Mouse (Mus musculus): Measurements from ENCODE around the gene Psmd6. TPM values are rescaled to one million over a fixed set of nuclear protein-coding genes. Genes with fewer than 3 reads are reported as not detected.
A peak's percentile ranks its signal among the peaks of the same experiment; 100 is the strongest.

Psmd6 gene
- total and polyA plus RNA-seq, 3 experiments = 129 to 307 (median 244) TPM

DNA sequence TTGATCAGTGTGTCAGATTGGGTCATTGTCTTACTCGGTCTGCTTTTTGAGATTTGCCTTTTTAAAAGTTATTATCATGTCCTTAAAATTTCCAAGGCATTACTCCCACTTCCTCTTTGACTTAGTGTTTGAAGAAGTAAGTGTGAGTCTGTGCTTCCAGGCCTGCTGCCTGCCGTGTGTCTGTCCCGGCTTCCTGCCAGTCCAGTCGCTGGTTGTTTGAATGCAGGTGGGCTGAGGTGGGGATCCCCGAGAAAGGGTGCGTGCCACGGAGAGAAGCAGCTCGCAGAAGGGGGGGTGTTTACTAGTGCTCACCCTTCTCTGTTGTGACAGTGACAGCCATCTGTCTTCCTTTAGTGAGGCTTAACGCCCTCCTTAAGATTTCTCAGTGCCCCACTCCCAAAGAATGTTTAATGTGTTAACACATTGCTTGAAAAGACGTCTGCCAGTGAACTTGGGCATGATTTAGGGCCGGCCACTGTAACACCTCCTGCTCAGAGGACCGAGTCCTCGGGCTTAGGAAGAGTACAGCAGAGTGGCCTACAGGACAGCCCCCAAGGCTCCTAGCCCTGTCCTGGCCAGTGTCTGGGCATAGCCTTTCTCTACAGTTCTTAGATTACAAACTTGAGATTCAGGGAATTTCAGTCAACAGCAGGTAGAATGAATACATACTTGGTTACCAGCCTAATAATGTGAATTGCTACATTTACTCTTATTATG lies 16.4 kb downstream of the Psmd6 start:
- Histone ChIP-seq H3K4me2 (ENCODE audit: insufficient read depth, low read depth, poor library complexity, severe bottlenecking) (no peak overlapping the region), H3K27me3 (replicated peaks) (no peaks in the 10 kb centered on the region), H3K9ac (ENCODE audit: insufficient read depth, low read depth) (no peak overlapping the region), H3K36me3 (replicated peaks in 1 of 2; ENCODE audit: control insufficient read depth in 1 of 2, insufficient read depth in 1 of 2, low read length in 1 of 2) (peaks cover 17 to 48% of the 10 kb centered on the region in 2 experiments), H3K4me1 (ENCODE audit: control insufficient read depth in 1 of 2, insufficient read depth in 2 of 2) (peaks cover 0 to 10% of the 10 kb centered on the region in 2 experiments; a peak in 2 of 4 replicates), H3K27ac (ENCODE audit: insufficient read depth, low read depth) (no peak overlapping the region), H3K79me2 (replicated peaks; ENCODE audit: control insufficient read depth, extremely low read depth, insufficient read depth, poor library complexity, severe bottlenecking) (no peaks in the 10 kb centered on the region), H3K9me3 (replicated peaks; ENCODE audit: low read length) (no peaks in the 10 kb centered on the region), H3K4me3 (replicated peaks in 1 of 3; ENCODE audit: low read depth in 2 of 3, low read length in 2 of 3, poor library complexity in 1 of 3) (no peak overlapping the region)
- no peak for TF ChIP-seq BHLHE40 (IDR thresholded peaks at IDR 0.05; ENCODE audit: low read depth, low read length)
- 0 out of 2 replicates have a peak, but pooled peaks have one; percentile 10 for TF ChIP-seq IRF4 (IDR thresholded peaks at IDR 0.05; ENCODE audit: low read depth, low read length)
- in situ Hi-C loops (cut with MboI; ENCODE audit: low pct_ligation_motif_present, low pct_unique_long_range_greater_than_20kb, low sequenced_read_pairs) (no loop called here), dilution Hi-C loops (cut with MboI; ENCODE audit: extremely low pct_ligation_motif_present, extremely low pct_unique_long_range_greater_than_20kb, low sequenced_read_pairs) (no loop called here)
- DNase-seq (ENCODE audit: extremely low read depth) = no peak

GRCm38 (mm10) chr14:14101296-14101695 lies 19.5 kb downstream of the Psmd6 start:
- H3K4me3 ChIP-seq (replicated peaks in 1 of 3; ENCODE audit: low read depth in 2 of 3, low read length in 2 of 3, poor library complexity in 1 of 3) = no peak overlapping the region
- no peak overlapping the region for H3K27ac ChIP-seq (ENCODE audit: insufficient read depth, low read depth)
- in situ Hi-C loops (cut with MboI; ENCODE audit: low pct_ligation_motif_present, low pct_unique_long_range_greater_than_20kb, low sequenced_read_pairs) (no loop called here), dilution Hi-C loops (cut with MboI; ENCODE audit: extremely low pct_ligation_motif_present, extremely low pct_unique_long_range_greater_than_20kb, low sequenced_read_pairs) (no loop called here)
- TF ChIP-seq ELF1 (IDR thresholded peaks at IDR 0.05; ENCODE audit: low read depth, low read length) (no peak), EP300 (IDR thresholded peaks at IDR 0.05; ENCODE audit: low read length) (no peak)
- H3K36me3 ChIP-seq (replicated peaks in 1 of 2; ENCODE audit: control insufficient read depth in 1 of 2, insufficient read depth in 1 of 2, low read length in 1 of 2) = peaks cover 22 to 53% of the 10 kb centered on the region in 2 experiments
- H3K9me3 ChIP-seq (replicated peaks; ENCODE audit: low read length) = no peaks in the 10 kb centered on the region
- no peak overlapping the region for H3K4me2 ChIP-seq (ENCODE audit: insufficient read depth, low read depth, poor library complexity, severe bottlenecking)
- H3K4me1 ChIP-seq (ENCODE audit: control insufficient read depth in 1 of 2, insufficient read depth in 2 of 2) = peaks cover 0 to 10% of the 10 kb centered on the region in 2 experiments; a peak in 2 of 4 replicates
- no peak for DNase-seq (ENCODE audit: extremely low read depth)
- H3K9ac ChIP-seq (ENCODE audit: insufficient read depth, low read depth) = no peak overlapping the region
- no peaks in the 10 kb centered on the region for H3K27me3 ChIP-seq (replicated peaks)
- H3K79me2 ChIP-seq (replicated peaks; ENCODE audit: control insufficient read depth, extremely low read depth, insufficient read depth, poor library complexity, severe bottlenecking) = no peaks in the 10 kb centered on the region

GRCm38 (mm10) chr14:14100773-14101280 lies 20.0 kb downstream of the Psmd6 start:
- Histone ChIP-seq H3K9me3 (replicated peaks; ENCODE audit: low read length) (no peaks in the 10 kb centered on the region), H3K4me2 (ENCODE audit: insufficient read depth, low read depth, poor library complexity, severe bottlenecking) (no peak overlapping the region), H3K4me3 (replicated peaks in 1 of 3; ENCODE audit: low read depth in 2 of 3, low read length in 2 of 3, poor library complexity in 1 of 3) (no peak overlapping the region), H3K79me2 (replicated peaks; ENCODE audit: control insufficient read depth, extremely low read depth, insufficient read depth, poor library complexity, severe bottlenecking) (no peaks in the 10 kb centered on the region), H3K9ac (ENCODE audit: insufficient read depth, low read depth) (no peak overlapping the region), H3K27ac (ENCODE audit: insufficient read depth, low read depth) (no peak overlapping the region), H3K27me3 (replicated peaks) (no peaks in the 10 kb centered on the region), H3K36me3 (replicated peaks in 1 of 2; ENCODE audit: control insufficient read depth in 1 of 2, insufficient read depth in 1 of 2, low read length in 1 of 2) (peaks cover 25 to 57% of the 10 kb centered on the region in 2 experiments), H3K4me1 (ENCODE audit: control insufficient read depth in 1 of 2, insufficient read depth in 2 of 2) (peaks cover 0 to 10% of the 10 kb centered on the region in 2 experiments; a peak in 2 of 4 replicates)
- DNase-seq (ENCODE audit: extremely low read depth) = no peak
- TF ChIP-seq PAX5 (IDR thresholded peaks at IDR 0.05; ENCODE audit: low read length) = no peak
- TF ChIP-seq ZC3H11A (IDR thresholded peaks at IDR 0.05; ENCODE audit: low read depth, low read length) = no peak
- no peak for TF ChIP-seq IRF4 (IDR thresholded peaks at IDR 0.05; ENCODE audit: low read depth, low read length)
- no peak for TF ChIP-seq UBTF (IDR thresholded peaks at IDR 0.05; ENCODE audit: low read depth, low read length)
- no peak for TF ChIP-seq CTCF (conservative IDR thresholded peaks at IDR 0.05 in 1 of 2, IDR thresholded peaks at IDR 0.05 in 1 of 2; ENCODE audit: low read depth in 2 of 2, low read length in 2 of 2)
- TF ChIP-seq TCF12 (IDR thresholded peaks at IDR 0.05; ENCODE audit: low read depth, low read length) = no peak
- dilution Hi-C loops (cut with MboI; ENCODE audit: extremely low pct_ligation_motif_present, extremely low pct_unique_long_range_greater_than_20kb, low sequenced_read_pairs) (no loop called here), in situ Hi-C loops (cut with MboI; ENCODE audit: low pct_ligation_motif_present, low pct_unique_long_range_greater_than_20kb, low sequenced_read_pairs) (no loop called here)
